Mouse (Mus musculus) liver, adult 2 months (tissue): ENCODE data around the gene Gm42957.

Source experiments
- CTCF ChIP-seq: fragments of 200-500 bp; IDR thresholded peaks from 2 replicates; pipeline ENCODE4 v1.5.1; 2011; ENCODE audit warnings: low read depth, low read length, control low read depth
- POLR2A ChIP-seq: fragments of 200-500 bp; IDR thresholded peaks from 2 replicates; pipeline ENCODE4 v1.6.1; 2011; ENCODE audit warnings: low read length, control low read depth; ENCODE audit not compliant: insufficient read depth; ENCODE audit errors: extremely low read depth

- TF ChIP-seq CTCF = peak; percentile 28; the same call in 1 of the 2 replicates
- peak; percentile 58 for TF ChIP-seq POLR2A
Observed at GRCm38 (mm10) chr3:96593790-96594560, 41.3 kb upstream of the Gm42957 start, which contains the start of gene Polr3gl.
